Mouse (Mus musculus) heart, embryonic 10.5 days (tissue): ENCODE data around the gene Zfp729a. TPM values are rescaled to one million over a fixed set of nuclear protein-coding genes. Genes with fewer than 3 reads are reported as not detected.
"Not testable (repeated sequence)": the region's sequence is repeated elsewhere in the genome, so short reads cannot be mapped to it uniquely, and the experiment has no call there.

Source experiments
- DNase-seq: peaks from one replicate; pipeline ENCODE4 v3.0.0-alpha.2; 2017; ENCODE audit warnings: low spot score
- H3K27ac ChIP-seq: fragments of 300-500 bp; sonication (generic); 2 replicates; pipeline ENCODE4 v1.5.1; 2016; ENCODE audit warnings: mild to moderate bottlenecking
- H3K27me3 ChIP-seq: fragments of 300-500 bp; sonication (generic); 2 replicates; pipeline ENCODE4 v1.6.1; 2016; ENCODE audit warnings: mild to moderate bottlenecking; ENCODE audit not compliant: poor library complexity, insufficient read depth, severe bottlenecking
- H3K36me3 ChIP-seq: fragments of 300-500 bp; sonication (generic); 2 replicates; pipeline ENCODE4 v1.6.1; 2016; ENCODE audit warnings: mild to moderate bottlenecking, moderate library complexity
- H3K4me1 ChIP-seq: fragments of 300-500 bp; sonication (generic); 2 replicates; pipeline ENCODE4 v1.6.1; 2016; ENCODE audit warnings: mild to moderate bottlenecking
- H3K4me3 ChIP-seq: fragments of 300-500 bp; sonication (generic); 2 replicates; pipeline ENCODE4 v1.5.1; 2016; ENCODE audit warnings: mild to moderate bottlenecking, moderate library complexity
- H3K9me3 ChIP-seq: fragments of 300-500 bp; sonication (generic); 2 replicates; pipeline ENCODE4 v1.6.1; 2016; ENCODE audit warnings: mild to moderate bottlenecking, moderate library complexity
- WGBS: fragments of 180-500 bp; shearing (Covaris S2); methylation state at CpG from one replicate; pipeline ENCODE4 v1.1.7; 2016; 5-methylcytosine and 5-hydroxymethylcytosine counted together
- polyA plus RNA-seq: library from polyadenylated mRNA; unstranded; fragments of >200 nt; fragmentation: Nextera tagmentation; extraction: Ambion mirVana; gene quantifications from 2 replicates; pipeline ENCODE4 v1.2.1, GENCODE M21; 2016

Zfp729a gene
- 1.2 and 2.3 TPM in 2 replicates for polyA plus RNA-seq

DNA sequence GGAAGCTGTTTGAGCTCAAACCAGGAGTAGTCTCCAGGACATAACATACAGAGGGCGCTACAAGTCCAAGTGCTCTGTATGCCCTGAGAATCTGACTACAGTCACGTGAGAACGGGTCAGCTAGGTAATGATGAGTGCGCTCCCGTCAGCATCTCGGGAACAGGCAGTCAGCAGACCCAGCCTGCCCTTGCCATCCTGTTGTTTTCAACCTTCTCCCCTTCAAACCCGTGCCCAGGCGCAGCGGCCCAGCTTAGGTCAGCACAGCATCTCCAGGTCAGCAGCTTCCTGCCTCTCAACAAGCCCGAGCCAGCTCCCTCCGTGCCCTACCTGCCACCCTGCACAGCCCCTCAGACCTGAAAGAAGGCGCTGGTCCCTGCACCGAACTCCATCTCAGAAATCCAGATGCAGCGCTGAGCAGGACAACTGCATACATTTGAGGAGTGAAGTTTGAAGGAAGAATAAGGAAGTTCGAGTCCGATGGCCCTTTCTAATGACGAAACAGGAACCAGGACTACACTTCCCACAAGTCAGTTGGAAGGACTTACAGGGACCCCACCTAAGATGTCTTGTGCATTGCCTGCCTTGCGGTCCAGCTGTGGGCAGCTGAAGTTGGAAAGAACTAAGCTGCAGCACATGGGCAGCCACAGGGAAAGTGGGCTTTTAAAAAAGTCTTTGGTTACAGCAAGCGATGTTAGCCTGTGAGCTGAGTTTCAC, at the start of gene Zfp729a, which contains the start of gene Gm49345:
Zfp729a (minus strand) TSS at position 498 of the 714 bp plus-strand sequence.
Gm49345 (minus strand) TSS at position 476 of the 714 bp plus-strand sequence.
- 0% methylated on average over 19 of the region's 19 CpGs for WGBS
- peak; percentile 91 for DNase-seq
- H3K4me1 ChIP-seq, result no peaks in the 10 kb centered on the region
- H3K27me3 ChIP-seq, result no peaks in the 10 kb centered on the region
- H3K9me3 ChIP-seq, result no peaks in the 10 kb centered on the region
- peak within 1 kb of the TSS; percentile 80 for H3K4me3 ChIP-seq
- H3K27ac ChIP-seq, result peak within 1 kb of the TSS; percentile 86
- no peaks in the 10 kb centered on the region for H3K36me3 ChIP-seq

DNA sequence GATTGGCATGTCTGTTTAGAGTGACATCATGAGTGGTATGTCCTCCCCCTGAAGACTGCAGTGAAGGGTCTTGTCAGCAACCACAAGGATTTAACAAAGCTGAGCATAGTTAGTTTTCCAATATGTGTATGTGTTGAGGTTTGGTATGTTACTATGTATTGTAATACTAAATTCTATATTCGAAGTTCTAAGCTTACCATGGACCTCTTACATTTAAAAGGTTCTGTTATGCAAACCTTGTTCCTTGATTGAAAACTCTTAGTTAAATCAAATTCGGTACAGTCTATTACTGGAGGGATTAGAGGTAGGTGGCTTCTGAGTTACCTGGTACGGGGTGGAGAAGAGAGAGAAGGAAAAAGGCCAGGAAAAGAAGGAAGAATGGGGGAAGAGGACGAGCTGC, 49.4 kb upstream of the Zfp729a start, which contains the start of gene Zfp738:
Zfp738 (minus strand) TSS at position 101 of the 400 bp plus-strand sequence.
- no peaks in the 10 kb centered on the region for H3K36me3 ChIP-seq
- no peak within 1 kb of the TSS for H3K4me3 ChIP-seq
- no peak for DNase-seq
- H3K27me3 ChIP-seq, result no peaks in the 10 kb centered on the region
- no peaks in the 10 kb centered on the region for H3K9me3 ChIP-seq
- H3K27ac ChIP-seq, result no peak within 1 kb of the TSS
- WGBS, result 75% methylated on average over 4 of the region's 4 CpGs
- no peaks in the 10 kb centered on the region for H3K4me1 ChIP-seq

DNA sequence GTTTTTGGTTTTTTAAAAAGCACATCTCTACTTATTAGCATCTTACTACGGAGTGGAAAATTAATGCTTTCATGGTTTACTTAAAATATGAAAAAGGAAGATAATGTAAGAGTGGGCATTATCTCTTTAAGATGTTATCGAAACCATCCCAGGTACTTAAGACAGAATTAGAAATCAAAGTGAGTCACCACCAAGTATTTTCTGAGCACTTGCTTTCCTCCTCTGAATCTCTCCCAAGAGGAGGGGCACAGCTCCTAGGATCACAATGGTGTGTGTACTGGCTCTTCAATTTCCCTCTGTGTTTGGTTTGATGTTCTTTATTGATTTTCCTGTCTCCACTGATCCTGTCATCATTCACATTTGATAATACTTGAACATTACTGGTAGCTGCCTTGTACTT, 46.2 kb upstream of the Zfp729a start:
- H3K27me3 ChIP-seq, H3K9me3 ChIP-seq, DNase-seq, H3K4me1 ChIP-seq, H3K36me3 ChIP-seq: not testable (repeated sequence)
- Histone ChIP-seq H3K27ac (peak overlapping the region; percentile 80; the same call in 1 of the 2 replicates), H3K4me3 (peak overlapping the region; percentile 73)
- WGBS, result 83% methylated on average over 2 of the region's 2 CpGs

DNA sequence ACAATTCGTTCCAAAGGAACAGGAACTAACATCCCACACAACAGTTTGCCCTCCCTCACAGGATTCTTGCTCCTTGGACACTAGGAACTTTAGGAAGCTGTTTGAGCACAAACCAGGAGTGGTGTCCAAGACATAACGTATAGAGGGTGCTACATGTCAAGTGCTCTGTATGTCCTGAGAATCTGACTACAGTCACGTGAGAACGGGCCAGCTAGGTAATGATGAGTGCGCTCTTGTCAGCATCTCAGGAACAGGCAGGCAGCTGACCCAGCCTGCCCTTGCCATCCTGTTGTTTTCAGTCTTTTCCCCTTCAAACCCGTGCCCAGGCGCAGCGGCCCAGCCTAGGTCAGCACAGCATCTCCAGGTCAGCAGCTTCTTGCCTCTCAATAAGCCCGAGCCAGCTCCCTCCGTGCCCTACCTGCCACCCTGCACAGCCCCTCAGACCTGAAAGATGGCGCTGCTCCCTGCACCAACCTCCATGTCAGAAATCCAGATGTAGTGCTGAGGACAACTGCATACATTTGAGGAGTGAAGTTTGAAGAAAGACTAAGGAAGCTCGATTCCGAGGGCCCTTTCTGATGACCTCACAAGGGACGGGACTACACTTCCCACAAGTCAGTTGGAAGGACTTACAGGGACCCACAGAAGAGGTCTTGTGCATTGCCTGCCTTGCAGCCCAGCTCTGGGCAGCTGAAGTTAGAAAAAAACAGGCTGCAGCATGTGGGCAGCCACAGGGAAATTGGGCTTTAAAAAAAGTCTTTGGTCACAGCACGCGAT, 45.6 kb upstream of the Zfp729a start:
- H3K9me3 ChIP-seq, H3K27me3 ChIP-seq, H3K36me3 ChIP-seq, H3K4me1 ChIP-seq: not testable (repeated sequence)
- peak overlapping the region; percentile 73 for H3K4me3 ChIP-seq
- DNase-seq, result peak; percentile 94
- peak overlapping the region; percentile 80 for H3K27ac ChIP-seq
- WGBS, result 22% methylated on average over 16 of the region's 16 CpGs

DNA sequence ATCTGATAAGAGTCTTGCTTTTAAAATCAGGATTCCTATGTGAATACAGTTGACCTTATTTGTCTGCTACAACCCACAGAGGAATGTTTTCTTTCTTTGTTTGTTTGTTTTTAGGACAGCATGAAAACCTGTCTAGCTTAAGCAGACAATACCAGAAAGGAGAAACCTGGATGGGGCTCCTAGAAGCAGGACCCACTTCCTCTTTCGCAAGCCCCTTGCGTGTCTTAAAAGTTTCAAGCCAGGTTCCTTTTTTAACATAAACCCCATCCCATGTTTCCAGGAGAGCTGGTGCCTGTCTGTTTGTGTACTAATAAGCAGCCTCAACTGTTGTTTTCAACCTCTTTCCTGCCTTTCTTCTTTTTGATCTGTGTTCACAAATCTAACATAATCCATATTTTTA, 37.3 kb upstream of the Zfp729a start:
- H3K36me3 ChIP-seq, result peaks cover 6% of the 10 kb centered on the region
- no peak overlapping the region for H3K27ac ChIP-seq
- no peaks in the 10 kb centered on the region for H3K4me1 ChIP-seq
- H3K4me3 ChIP-seq, result no peak overlapping the region
- no peak for DNase-seq
- H3K9me3 ChIP-seq, result no peaks in the 10 kb centered on the region
- WGBS, result 89% methylated on average over 2 of the region's 2 CpGs
- no peaks in the 10 kb centered on the region for H3K27me3 ChIP-seq

DNA sequence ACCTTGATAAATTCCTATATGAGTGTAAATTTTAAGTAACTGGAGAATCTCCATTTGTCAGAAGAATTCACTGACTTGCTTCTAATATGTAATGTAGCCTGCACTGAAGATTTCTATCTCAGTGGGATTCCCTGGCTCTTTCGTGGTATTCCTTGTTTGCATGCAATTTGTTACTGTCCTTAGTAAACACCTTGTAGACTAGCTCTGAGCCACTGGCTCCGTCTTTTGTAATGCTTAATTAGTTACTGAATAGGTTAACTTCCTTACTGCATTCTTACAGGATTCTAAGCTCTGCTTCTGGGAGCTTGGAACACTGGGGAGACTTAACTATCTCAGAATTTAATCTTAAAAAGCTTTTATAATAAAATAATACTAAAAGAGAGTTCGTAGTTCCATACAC, 14.9 kb upstream of the Zfp729a start:
- H3K9me3 ChIP-seq, result no peaks in the 10 kb centered on the region
- no peak overlapping the region for H3K4me3 ChIP-seq
- no peaks in the 10 kb centered on the region for H3K27me3 ChIP-seq
- H3K27ac ChIP-seq, result no peak overlapping the region
- no peaks in the 10 kb centered on the region for H3K4me1 ChIP-seq
- no peak for DNase-seq
- no peaks in the 10 kb centered on the region for H3K36me3 ChIP-seq
- 44% methylated on average over 3 of the region's 3 CpGs for WGBS

DNA sequence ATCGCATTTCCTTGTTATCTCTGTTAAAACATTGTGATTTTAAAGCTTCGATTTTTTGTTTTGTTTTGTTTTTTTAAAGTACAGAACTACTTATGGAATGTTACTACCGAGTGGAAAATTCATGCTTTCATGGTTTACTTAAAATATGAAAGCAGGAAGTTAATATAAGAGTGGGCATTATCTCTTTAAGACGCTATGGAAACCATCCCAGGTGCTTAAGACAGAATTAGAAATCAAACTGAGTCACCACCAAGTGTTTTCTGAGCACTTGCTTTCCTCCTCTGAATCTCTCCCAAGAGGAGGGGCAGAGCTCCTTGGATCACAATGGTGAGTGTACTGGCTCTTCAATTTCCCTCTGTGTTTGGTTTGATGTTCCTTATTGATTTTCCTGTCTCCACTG, 27.5 kb downstream of the Zfp729a start:
- Histone ChIP-seq H3K27me3 (no peaks in the 10 kb centered on the region), H3K27ac (no peak overlapping the region), H3K4me1 (0 out of 2 replicates have a peak, but pooled peaks cover 4% of the 10 kb centered on the region), H3K36me3 (peaks cover 2% of the 10 kb centered on the region; the same call in 1 of the 2 replicates), H3K4me3 (peak overlapping the region; percentile 76; the same call in 1 of the 2 replicates), H3K9me3 (peaks cover 5% of the 10 kb centered on the region; the same call in 1 of the 2 replicates)
- 82% methylated on average over 4 of the region's 4 CpGs for WGBS
- no peak for DNase-seq

DNA sequence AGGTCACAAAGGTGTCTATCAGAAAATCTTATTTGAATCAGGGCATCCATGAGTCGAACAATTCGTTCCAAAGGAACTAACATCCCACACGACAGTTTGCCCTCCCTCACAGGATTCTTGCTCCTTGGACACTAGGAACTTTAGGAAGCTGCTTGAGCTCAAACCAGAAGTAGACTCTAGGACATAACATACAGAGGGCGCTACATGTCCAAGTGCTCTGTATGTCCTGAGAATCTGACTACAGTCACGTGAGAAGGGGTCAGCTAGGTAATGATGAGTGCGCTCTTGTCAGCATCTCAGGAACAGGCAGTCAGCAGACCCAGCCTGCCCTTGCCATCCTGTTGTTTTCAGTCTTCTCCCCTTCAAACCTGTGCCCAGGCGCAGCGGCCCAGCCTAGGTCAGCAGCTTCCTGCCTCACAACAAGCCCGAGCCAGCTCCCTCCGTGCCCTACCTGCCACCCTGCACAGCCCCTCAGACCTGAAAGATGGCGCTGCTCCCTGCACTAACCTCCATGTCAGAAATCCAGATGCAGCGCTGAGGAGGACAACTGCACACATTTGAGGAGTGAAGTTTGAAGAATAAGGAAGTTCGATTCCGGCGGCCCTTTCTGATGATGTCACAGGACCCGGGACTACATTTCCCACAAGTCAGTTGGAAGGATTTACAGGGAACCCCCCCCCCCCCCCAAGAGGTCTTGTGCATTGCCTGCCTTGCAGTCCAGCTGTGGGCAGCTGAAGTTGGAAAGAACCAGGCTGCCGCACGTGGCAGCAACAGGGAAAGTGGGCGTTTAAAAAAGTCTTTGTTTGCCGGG, 28.3 kb downstream of the Zfp729a start, which contains the start of gene Zfp729b:
Zfp729b (minus strand) TSS at position 642 of the 811 bp plus-strand sequence.
- Histone ChIP-seq H3K4me3 (peak within 1 kb of the TSS; percentile 76), H3K27me3 (no peaks in the 10 kb centered on the region), H3K4me1 (0 out of 2 replicates have a peak, but pooled peaks cover 4% of the 10 kb centered on the region), H3K27ac (peak within 1 kb of the TSS; percentile 85), H3K36me3 (peaks cover 2% of the 10 kb centered on the region; the same call in 1 of the 2 replicates), H3K9me3 (peaks cover 5% of the 10 kb centered on the region; the same call in 1 of the 2 replicates)
- WGBS, result 6% methylated on average over 20 of the region's 20 CpGs
- DNase-seq, result peak; percentile 96

DNA sequence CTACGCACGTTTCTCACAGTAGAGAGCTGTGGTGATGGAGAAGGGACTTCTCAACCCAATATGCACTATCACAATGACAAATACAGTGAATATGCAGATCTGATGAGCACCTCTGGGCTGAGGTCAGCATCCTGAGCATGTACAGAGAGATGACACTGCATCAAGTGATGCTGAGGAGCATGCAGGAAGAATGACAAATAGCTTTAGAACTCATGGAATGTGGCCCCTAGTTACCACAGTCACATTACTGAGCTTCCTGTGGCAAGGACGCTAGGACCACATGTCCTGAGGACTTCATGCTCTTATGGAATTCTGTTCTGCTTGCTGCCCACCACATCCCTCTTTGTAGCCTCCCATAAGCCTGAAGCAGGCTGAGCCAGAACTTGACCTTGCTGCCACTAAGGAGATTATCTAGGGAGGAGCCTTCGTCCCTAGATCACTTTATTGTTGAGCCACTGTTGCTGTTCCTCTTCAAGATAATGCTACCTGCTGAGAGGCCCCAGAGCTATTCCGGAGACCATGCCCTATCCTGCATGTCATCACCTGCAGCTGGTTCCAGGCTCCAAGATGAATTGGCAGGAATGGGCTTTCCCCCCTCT, 64.9 kb downstream of the Zfp729a start:
- Histone ChIP-seq H3K36me3 (no peaks in the 10 kb centered on the region), H3K4me3 (no peak overlapping the region), H3K27me3 (no peaks in the 10 kb centered on the region), H3K9me3 (no peaks in the 10 kb centered on the region), H3K4me1 (no peaks in the 10 kb centered on the region), H3K27ac (no peak overlapping the region)
- 59% methylated on average over 5 of the region's 5 CpGs for WGBS
- no peak for DNase-seq

Other genes starting within 250 kb of the Zfp729a start
- gene Zfp429, start 238.0 kb downstream of the Zfp729a start, polyA plus RNA-seq, result 3.4 and 4.0 TPM in 2 replicates
- gene Zfp459, start 216.4 kb downstream of the Zfp729a start, polyA plus RNA-seq, result 0.69 and 1.2 TPM in 2 replicates
- gene Zfp874a, start 186.2 kb downstream of the Zfp729a start, polyA plus RNA-seq, result 5.7 and 6.2 TPM in 2 replicates
- 1.4 and 2.1 TPM in 2 replicates for gene Zfp874b, start 153.5 kb downstream of the Zfp729a start, polyA plus RNA-seq
- gene Zfp58, start 137.2 kb downstream of the Zfp729a start, polyA plus RNA-seq, result 9.6 and 12.9 TPM in 2 replicates
- not detected in 2 replicates for gene Gm26965, start 111.6 kb downstream of the Zfp729a start, polyA plus RNA-seq
- gene Zfp87, start 111.6 kb downstream of the Zfp729a start, polyA plus RNA-seq, result 14.9 and 16.7 TPM in 2 replicates
- gene Zfp748, start 84.0 kb downstream of the Zfp729a start, polyA plus RNA-seq, result 11.4 and 11.7 TPM in 2 replicates
- gene Zfp729b, start 28.1 kb downstream of the Zfp729a start, polyA plus RNA-seq, result 2.1 and 2.6 TPM in 2 replicates
- not detected in 2 replicates for gene Gm49345, start within 50 bp of the Zfp729a start, polyA plus RNA-seq
- 7.5 TPM in 2 replicates for gene Zfp738, start 49.3 kb upstream of the Zfp729a start, polyA plus RNA-seq
- gene Zfp65, start 91.4 kb upstream of the Zfp729a start, polyA plus RNA-seq, result 4.3 and 4.7 TPM in 2 replicates
- gene Zfp85, start 117.4 kb upstream of the Zfp729a start, polyA plus RNA-seq, result 2.7 and 3.4 TPM in 2 replicates
- gene Zfp493, start 141.9 kb upstream of the Zfp729a start, polyA plus RNA-seq, result 2.3 and 2.5 TPM in 2 replicates
- 4.3 and 5.6 TPM in 2 replicates for gene Zfp273, start 175.9 kb upstream of the Zfp729a start, polyA plus RNA-seq
- 1.2 and 2.2 TPM in 2 replicates for gene Gm10037, start 193.3 kb upstream of the Zfp729a start, polyA plus RNA-seq
- gene BC048507, start 225.5 kb upstream of the Zfp729a start, polyA plus RNA-seq, result not detected in 2 replicates